In the genomic region with DNA sequence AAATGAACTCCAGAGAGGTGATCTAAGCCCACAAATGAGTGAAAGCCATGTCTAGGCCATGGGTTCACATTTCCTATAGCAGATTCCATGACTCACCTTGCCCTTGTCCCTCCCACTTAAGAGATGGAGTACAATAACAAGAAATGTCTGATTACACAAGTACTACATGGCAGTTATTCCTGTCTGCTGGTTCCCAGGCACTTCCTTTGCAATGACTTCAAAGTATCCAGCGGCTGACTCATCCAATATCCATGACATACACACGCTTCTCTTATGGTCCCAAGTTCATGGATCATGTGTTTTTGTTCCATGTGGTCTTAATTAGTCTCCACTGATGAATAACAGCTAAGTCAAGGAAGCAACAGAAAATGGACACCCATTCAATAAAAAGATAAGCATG, we compare ENCODE assay signal across 21 mouse cellular contexts. TPM values are rescaled to one million over a fixed set of nuclear protein-coding genes. Genes with fewer than 3 reads are reported as not detected.
"Had no signal": no experiment of that assay in that cellular context is flagged by ENCODE, and none has a peak within 500 bp of the region (broad histone marks: within the 10 kb centered on the region; RNA-seq: fewer than 3 reads in every experiment).

No protein-coding gene starts in this region.

- ATAC-seq: liver, postnatal 0 days; midbrain, embryonic 15.5 days had no signal

- H3K4me1 ChIP-seq: kidney, embryonic 15.5 days; limb, embryonic 12.5 days; limb, embryonic 15.5 days; midbrain, embryonic 12.5 days; midbrain, embryonic 15.5 days; neural tube, embryonic 13.5 days had no signal

- H3K4me3 ChIP-seq: kidney, embryonic 15.5 days; limb, embryonic 12.5 days; limb, embryonic 15.5 days; midbrain, embryonic 12.5 days; midbrain, embryonic 15.5 days; myocyte; neural tube, embryonic 13.5 days had no signal

- H3K36me3 ChIP-seq: kidney, embryonic 15.5 days; limb, embryonic 12.5 days; limb, embryonic 15.5 days; midbrain, embryonic 12.5 days; midbrain, embryonic 15.5 days; neural tube, embryonic 13.5 days had no signal

- H3K9me3 ChIP-seq: kidney, embryonic 15.5 days; limb, embryonic 15.5 days; midbrain, embryonic 15.5 days had no signal

- H3K4me2 ChIP-seq: kidney, embryonic 15.5 days; limb, embryonic 12.5 days; limb, embryonic 15.5 days; liver, embryonic 11.5 days; lung, embryonic 14.5 days; midbrain, embryonic 12.5 days; midbrain, embryonic 15.5 days; neural tube, embryonic 13.5 days had no signal

- H3K27ac ChIP-seq: kidney, embryonic 15.5 days; limb, embryonic 12.5 days; limb, embryonic 15.5 days; liver, embryonic 14.5 days; midbrain, embryonic 12.5 days; midbrain, embryonic 15.5 days; neural tube, embryonic 13.5 days had no signal

- H3K9ac ChIP-seq: kidney, embryonic 15.5 days; limb, embryonic 12.5 days; limb, embryonic 15.5 days; liver, embryonic 14.5 days; liver, postnatal 0 days; lung, embryonic 14.5 days; midbrain, embryonic 12.5 days; midbrain, embryonic 15.5 days; neural tube, embryonic 13.5 days had no signal

- DNase-seq: kidney, adult 8-10 months; kidney, postnatal 10 days; kidney, postnatal 4 days; left cerebral cortex, postnatal 4 days; liver, postnatal 0 days; lung, embryonic 14.5 days; lung, postnatal 10 days; lung, postnatal 4 days; thymus, adult 2 months; thymus, postnatal 14 days; thymus, postnatal 4 days had no signal

- H3K27me3 ChIP-seq: kidney, embryonic 15.5 days; limb, embryonic 12.5 days; limb, embryonic 15.5 days; midbrain, embryonic 12.5 days; midbrain, embryonic 15.5 days; neural tube, embryonic 13.5 days had no signal

RNA-seq across cellular contexts. Expression of gene Otogl, which starts 1.1 kb away (rescaled TPM):
- polyA plus RNA-seq: liver, postnatal 0 days; midbrain, embryonic 12.5 days; midbrain, embryonic 15.5 days; neural tube, embryonic 13.5 days; spleen, adult 2 months had no signal
